Mouse (Mus musculus): ENCODE data around the gene Gba2. TPM values are rescaled to one million over a fixed set of nuclear protein-coding genes. Genes with fewer than 3 reads are reported as not detected.

The Gba2 gene
- polyA plus RNA-seq, 1 experiment from 2014 or later, result 16.5 TPM

DNA sequence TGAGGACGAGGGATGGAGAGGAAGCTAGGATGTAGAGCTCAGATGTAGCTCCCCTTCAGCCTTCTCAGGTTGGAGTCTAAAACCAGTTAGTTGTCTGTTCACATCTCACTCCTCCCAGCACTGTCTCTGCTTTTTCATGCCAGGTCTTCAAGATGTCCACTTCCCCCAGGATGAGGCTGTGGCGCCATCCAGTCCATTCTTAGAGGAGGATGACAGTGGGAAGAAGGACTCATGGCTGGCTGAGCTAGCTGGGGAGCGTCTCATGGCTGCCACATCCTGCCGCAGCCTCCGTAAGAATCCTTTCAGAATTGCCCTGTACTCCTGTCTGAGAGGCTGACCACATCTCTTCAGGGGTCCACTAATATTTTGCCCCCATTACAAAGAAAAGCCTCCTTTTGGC, 2.0 kb upstream of the Gba2 start:
- DNase-seq (no peak), ATAC-seq (ENCODE audit: low read depth) (no peak)
- 94% methylated on average over 5 of the region's 5 CpGs for WGBS (ENCODE audit: insufficient replicate concordance)
- no peak overlapping the region for H3K9ac ChIP-seq
- H3K27ac ChIP-seq, result peak overlapping the region; percentile 25; the same call in 1 of the 2 replicates
- H3K9me3 ChIP-seq (replicated peaks), result no peaks in the 10 kb centered on the region
- H3K4me1 ChIP-seq (replicated peaks), result peaks cover 47% of the 10 kb centered on the region
- no peak overlapping the region for H3K4me2 ChIP-seq
- no peaks in the 10 kb centered on the region for H3K27me3 ChIP-seq
- H3K36me3 ChIP-seq, result peaks cover 42% of the 10 kb centered on the region
- H3K4me3 ChIP-seq (replicated peaks), result 0 out of 2 replicates have a peak overlapping the region, but pooled peaks have one; percentile 76

DNA sequence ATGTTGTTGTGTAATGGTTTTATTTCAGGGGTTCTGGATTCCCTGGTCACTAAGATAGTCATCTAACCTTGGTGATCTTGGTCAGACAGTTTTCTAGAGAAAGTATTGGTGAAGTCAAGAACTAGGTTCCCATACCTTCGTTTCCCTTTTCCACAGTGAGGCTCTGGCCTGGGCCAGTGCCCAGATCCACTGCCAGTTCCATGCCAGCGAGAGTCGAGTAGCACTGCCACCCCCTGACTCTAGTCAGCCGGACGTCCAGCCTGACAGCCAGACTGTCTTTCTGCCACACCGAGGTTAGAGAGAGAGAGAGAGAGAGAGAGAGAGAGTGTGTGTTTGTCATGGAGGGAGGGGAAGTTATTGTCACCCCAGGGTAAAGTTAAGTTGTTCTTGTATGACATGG, 1.1 kb upstream of the Gba2 start:
- no peaks in the 10 kb centered on the region for H3K27me3 ChIP-seq
- no peaks in the 10 kb centered on the region for H3K9me3 ChIP-seq (replicated peaks)
- peaks cover 57% of the 10 kb centered on the region for H3K4me1 ChIP-seq (replicated peaks)
- H3K27ac ChIP-seq, result peak overlapping the region; percentile 88; the same call in 1 of the 2 replicates
- H3K4me2 ChIP-seq, result peak overlapping the region; percentile 91
- WGBS (ENCODE audit: insufficient replicate concordance), result 67% methylated on average over 6 of the region's 6 CpGs
- no peak for DNase-seq
- no peak for ATAC-seq (ENCODE audit: low read depth)
- peak overlapping the region; percentile 76 for H3K4me3 ChIP-seq (replicated peaks)
- peak overlapping the region; percentile 89 for H3K9ac ChIP-seq
- peaks cover 42% of the 10 kb centered on the region for H3K36me3 ChIP-seq

DNA sequence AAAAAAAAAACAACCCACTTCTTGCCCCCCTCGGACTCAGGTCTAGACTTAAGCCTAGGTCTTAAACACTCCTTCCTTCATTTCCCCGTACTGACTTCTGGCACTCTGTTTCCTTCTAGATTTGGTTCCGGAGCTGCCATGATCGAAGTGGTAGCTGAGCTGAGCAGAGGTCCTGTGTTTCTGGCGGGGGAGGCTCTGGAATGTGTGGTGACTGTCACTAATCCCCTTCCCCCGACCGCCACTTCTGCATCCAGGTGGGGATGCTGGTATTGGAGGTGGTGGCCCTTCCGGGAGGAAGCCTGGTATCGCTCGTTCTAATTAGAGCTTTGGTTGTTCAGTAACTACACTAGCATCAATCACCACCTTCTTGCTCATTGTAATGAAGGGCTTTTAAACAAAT, 583 bp upstream of the Gba2 start:
- Histone ChIP-seq H3K4me1 (replicated peaks) (peaks cover 61% of the 10 kb centered on the region), H3K4me3 (replicated peaks) (peak overlapping the region; percentile 76), H3K36me3 (peaks cover 41% of the 10 kb centered on the region), H3K9me3 (replicated peaks) (no peaks in the 10 kb centered on the region), H3K27me3 (no peaks in the 10 kb centered on the region), H3K27ac (peak overlapping the region; percentile 88), H3K4me2 (peak overlapping the region; percentile 91), H3K9ac (peak overlapping the region; percentile 89)
- ATAC-seq (ENCODE audit: low read depth), result no peak
- WGBS (ENCODE audit: insufficient replicate concordance), result 5% methylated on average over 10 of the region's 10 CpGs
- DNase-seq, result no peak

DNA sequence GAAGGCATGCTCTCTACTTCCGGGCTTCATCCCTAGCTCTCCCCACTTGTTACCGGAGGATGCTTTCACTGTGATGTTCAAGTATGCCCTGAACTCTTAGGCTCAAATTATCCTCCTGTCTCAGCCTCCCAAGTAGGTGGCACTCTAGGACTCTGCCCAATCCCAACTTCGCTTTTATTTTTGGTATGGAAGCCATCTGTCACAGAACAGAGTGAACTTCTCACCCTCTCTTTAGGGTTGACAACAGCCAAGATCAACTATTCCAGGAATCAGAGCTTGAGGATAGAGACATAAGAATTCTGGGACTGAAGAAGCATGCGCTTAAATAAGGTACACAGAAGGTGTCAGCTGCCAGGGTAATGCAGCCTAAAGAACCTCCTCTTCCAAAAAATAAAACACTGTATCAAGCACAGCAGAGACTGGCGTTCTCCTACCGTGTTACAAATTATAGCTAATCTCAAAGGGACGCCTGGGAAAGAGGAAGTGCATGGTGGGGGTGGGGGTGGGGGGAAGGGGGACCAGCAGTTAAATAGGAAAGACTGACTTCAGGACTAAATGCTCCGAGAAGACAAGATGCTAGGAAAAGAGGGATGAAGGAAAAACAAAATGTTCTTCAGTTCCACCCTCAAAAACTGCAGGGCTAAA, 1.3 kb downstream of the Gba2 start:
- 24% methylated on average over 8 of the region's 8 CpGs for WGBS (ENCODE audit: insufficient replicate concordance)
- no peaks in the 10 kb centered on the region for H3K9me3 ChIP-seq (replicated peaks)

DNA sequence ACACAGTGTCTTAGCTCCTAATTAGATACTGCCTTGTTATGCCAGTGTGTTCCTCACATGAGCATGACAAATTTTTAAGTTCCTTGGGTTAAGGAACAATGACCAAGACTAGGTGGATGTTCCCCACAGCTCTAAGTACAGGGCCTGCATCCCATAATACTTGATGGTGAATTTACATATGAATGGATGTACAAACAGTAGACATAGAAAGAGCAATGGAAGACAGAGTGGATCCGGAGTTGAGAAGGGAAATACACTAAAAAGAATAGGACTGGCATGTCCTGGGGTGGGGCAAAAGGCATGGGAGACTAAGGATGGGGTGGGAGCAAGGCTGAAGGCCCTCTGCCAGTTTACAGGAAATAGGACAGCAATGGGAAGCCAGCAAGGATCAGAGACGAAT, 3.3 kb downstream of the Gba2 start:
- H3K36me3 ChIP-seq, result peaks cover 42% of the 10 kb centered on the region
- peak overlapping the region; percentile 91 for H3K4me2 ChIP-seq
- H3K27me3 ChIP-seq, result no peaks in the 10 kb centered on the region
- peak overlapping the region; percentile 76 for H3K4me3 ChIP-seq (replicated peaks)
- peaks cover 56% of the 10 kb centered on the region for H3K4me1 ChIP-seq (replicated peaks)
- no peaks in the 10 kb centered on the region for H3K9me3 ChIP-seq (replicated peaks)
- ATAC-seq (ENCODE audit: low read depth) (no peak), DNase-seq (no peak)
- WGBS (ENCODE audit: insufficient replicate concordance), result 60% methylated on average over 2 of the region's 2 CpGs
- H3K27ac ChIP-seq, result no peak overlapping the region
- peak overlapping the region; percentile 52 for H3K9ac ChIP-seq

More for the DNA sequence above, 1.3 kb downstream of the Gba2 start:
- DNase-seq, result no peak
- H3K4me1 ChIP-seq (replicated peaks), result peaks cover 65% of the 10 kb centered on the region
- peak overlapping the region; percentile 91 for H3K4me2 ChIP-seq
- peak overlapping the region; percentile 88 for H3K27ac ChIP-seq
- no peaks in the 10 kb centered on the region for H3K27me3 ChIP-seq
- H3K4me3 ChIP-seq (replicated peaks), result peak overlapping the region; percentile 76
- H3K36me3 ChIP-seq, result peaks cover 44% of the 10 kb centered on the region
- peak overlapping the region; percentile 89 for H3K9ac ChIP-seq
- no peak for ATAC-seq (ENCODE audit: low read depth)

DNA sequence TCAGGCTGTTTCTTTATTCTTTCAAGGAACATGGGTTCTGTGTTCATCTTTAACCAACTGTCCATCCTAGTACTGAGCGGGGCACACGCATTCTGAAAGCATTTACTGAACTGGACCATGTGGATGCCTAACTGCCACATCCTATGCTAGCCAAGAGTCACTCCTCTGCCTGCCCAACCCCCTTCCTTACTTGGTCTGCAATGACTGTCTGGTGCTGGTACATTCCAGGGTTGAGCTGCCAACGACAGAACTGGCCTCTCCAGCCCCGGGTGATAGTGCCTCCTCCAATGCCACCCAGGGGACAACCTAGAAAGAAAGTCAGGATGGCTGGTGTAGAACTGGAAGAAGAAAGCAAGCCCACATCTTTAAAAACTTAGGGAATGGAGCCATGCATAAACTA, 5.1 kb downstream of the Gba2 start:
- Histone ChIP-seq H3K27me3 (no peaks in the 10 kb centered on the region), H3K9ac (no peak overlapping the region), H3K9me3 (replicated peaks) (no peaks in the 10 kb centered on the region), H3K27ac (no peak overlapping the region), H3K36me3 (peaks cover 58% of the 10 kb centered on the region), H3K4me1 (replicated peaks) (peaks cover 43% of the 10 kb centered on the region), H3K4me2 (no peak overlapping the region), H3K4me3 (replicated peaks) (no peak overlapping the region)
- ATAC-seq (ENCODE audit: low read depth) (no peak), DNase-seq (no peak)
- WGBS (ENCODE audit: insufficient replicate concordance), result 85% methylated on average over 4 of the region's 4 CpGs

DNA sequence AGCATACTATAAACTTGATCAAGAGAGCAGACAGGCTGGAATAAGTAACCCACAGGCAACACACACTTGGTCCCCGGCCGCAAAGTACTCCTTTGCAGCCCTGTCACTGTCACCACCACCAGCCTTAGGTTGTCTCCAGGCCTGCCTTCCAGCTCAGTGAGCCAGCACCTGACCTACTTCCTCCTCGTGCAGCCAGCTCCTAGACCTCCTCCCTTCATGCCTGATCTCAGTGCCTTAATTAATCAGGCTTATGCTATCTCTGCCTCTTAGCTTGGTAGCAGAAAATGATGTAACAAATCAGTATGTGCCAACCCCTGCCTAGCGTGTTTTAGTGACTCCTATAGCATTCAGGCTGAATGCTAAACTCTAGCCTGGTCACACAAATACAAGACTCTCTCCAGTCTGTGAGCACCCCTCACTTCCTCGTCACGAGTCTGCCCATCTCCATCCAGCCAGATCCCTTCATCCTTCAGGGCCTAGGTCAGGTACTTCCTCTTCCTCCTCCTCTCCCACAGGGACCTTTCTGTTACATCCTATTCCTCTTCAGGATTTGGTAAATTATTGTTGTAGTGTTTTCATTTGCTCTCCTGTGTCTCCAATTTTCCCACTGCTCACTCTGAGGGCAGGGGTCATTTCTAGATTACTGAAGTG, 7.2 kb downstream of the Gba2 start:
- Histone ChIP-seq H3K36me3 (peaks cover 79% of the 10 kb centered on the region), H3K27ac (peak overlapping the region; percentile 26; the same call in 1 of the 2 replicates), H3K27me3 (no peaks in the 10 kb centered on the region)

DNA sequence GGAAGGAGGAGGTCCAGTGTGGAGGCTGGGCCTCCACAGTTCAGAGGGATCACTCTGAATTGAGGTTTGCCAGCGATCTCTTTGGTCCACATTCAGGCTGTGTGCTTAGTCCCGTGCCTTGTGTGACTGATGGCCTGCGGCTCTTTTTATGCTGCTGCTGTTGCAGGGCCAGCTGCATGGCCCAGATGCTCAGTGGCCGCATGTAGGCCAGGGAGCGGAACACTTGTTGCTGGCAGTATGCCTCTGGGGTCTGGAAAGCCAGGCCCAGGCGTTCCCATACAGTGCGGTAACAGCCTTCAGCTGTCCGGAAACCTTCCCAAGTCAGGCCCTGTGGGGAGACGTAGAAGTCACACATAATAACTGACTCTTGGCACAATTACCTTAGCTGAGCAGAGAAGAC, 11.5 kb downstream of the Gba2 start:
- H3K4me1 ChIP-seq (replicated peaks), result peaks cover 17% of the 10 kb centered on the region
- no peaks in the 10 kb centered on the region for H3K27me3 ChIP-seq
- no peak overlapping the region for H3K27ac ChIP-seq
- H3K9me3 ChIP-seq (replicated peaks), result no peaks in the 10 kb centered on the region
- DNase-seq, result no peak
- H3K4me3 ChIP-seq (replicated peaks), result no peak overlapping the region
- ATAC-seq (ENCODE audit: low read depth), result no peak
- H3K4me2 ChIP-seq, result no peak overlapping the region
- H3K9ac ChIP-seq, result no peak overlapping the region
- peaks cover 77% of the 10 kb centered on the region for H3K36me3 ChIP-seq
- WGBS (ENCODE audit: insufficient replicate concordance), result 89% methylated on average over 9 of the region's 9 CpGs

More for the DNA sequence above, 7.2 kb downstream of the Gba2 start:
- WGBS (ENCODE audit: insufficient replicate concordance), result 65% methylated on average over 6 of the region's 6 CpGs
- ATAC-seq (ENCODE audit: low read depth) (no peak), DNase-seq (no peak)
- Histone ChIP-seq H3K4me1 (replicated peaks) (peaks cover 27% of the 10 kb centered on the region), H3K4me2 (no peak overlapping the region), H3K9me3 (replicated peaks) (no peaks in the 10 kb centered on the region), H3K4me3 (replicated peaks) (no peak overlapping the region), H3K9ac (no peak overlapping the region)

DNA sequence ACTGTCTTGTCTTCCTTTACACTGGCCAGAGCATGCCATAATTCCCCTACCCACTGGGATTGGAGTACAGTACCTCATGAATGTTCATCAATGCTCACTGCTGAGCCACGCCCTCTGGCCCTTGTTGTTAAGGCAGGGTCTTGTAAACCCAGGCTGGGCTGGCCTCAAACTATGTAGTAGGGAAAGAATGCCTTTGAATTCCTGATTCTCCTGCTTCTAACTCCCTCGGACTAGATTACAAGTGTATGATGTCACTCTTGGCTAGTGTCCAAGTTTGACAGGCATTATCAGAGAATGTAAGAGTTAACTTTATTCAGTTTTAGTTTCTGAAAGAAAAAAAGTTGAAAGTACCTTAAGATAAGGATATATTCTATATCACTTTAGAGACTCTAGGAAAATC, 14.4 kb downstream of the Gba2 start:
- Histone ChIP-seq H3K4me1 (replicated peaks) (peaks cover 36% of the 10 kb centered on the region), H3K4me2 (peak overlapping the region; percentile 89; the same call in 1 of the 2 replicates), H3K27me3 (no peaks in the 10 kb centered on the region), H3K27ac (no peak overlapping the region), H3K9me3 (replicated peaks) (no peaks in the 10 kb centered on the region), H3K36me3 (peaks cover 49% of the 10 kb centered on the region), H3K9ac (0 out of 2 replicates have a peak overlapping the region, but pooled peaks have one; percentile 89), H3K4me3 (replicated peaks) (0 out of 2 replicates have a peak overlapping the region, but pooled peaks have one; percentile 72)
- 63% methylated on average over 2 of the region's 2 CpGs for WGBS (ENCODE audit: insufficient replicate concordance)
- DNase-seq (no peak), ATAC-seq (ENCODE audit: low read depth) (no peak)

DNA sequence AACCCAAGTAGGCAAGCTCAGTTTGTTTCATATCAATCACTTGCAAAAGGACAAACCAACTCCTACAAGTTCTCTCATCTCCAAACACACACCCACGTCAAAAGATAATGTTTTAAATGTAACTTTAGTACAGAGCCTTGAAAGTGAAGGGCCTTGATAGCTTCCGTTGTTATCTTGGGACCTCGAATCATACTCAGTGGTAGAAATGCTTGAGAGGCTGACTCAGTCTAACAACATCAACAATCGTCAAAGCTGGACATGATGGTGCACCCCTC, 15.1 kb downstream of the Gba2 start:
- no peaks in the 10 kb centered on the region for H3K27me3 ChIP-seq
- peak overlapping the region; percentile 89 for H3K4me2 ChIP-seq
- peaks cover 43% of the 10 kb centered on the region for H3K4me1 ChIP-seq (replicated peaks)
- DNase-seq (no peak), ATAC-seq (ENCODE audit: low read depth) (no peak)
- peak overlapping the region; percentile 72 for H3K4me3 ChIP-seq (replicated peaks)
- H3K9me3 ChIP-seq (replicated peaks), result no peaks in the 10 kb centered on the region
- H3K9ac ChIP-seq, result peak overlapping the region; percentile 89
- peaks cover 43% of the 10 kb centered on the region for H3K36me3 ChIP-seq
- peak overlapping the region; percentile 99 for H3K27ac ChIP-seq
- WGBS (ENCODE audit: insufficient replicate concordance), result 25% methylated on average over 4 of the region's 4 CpGs

DNA sequence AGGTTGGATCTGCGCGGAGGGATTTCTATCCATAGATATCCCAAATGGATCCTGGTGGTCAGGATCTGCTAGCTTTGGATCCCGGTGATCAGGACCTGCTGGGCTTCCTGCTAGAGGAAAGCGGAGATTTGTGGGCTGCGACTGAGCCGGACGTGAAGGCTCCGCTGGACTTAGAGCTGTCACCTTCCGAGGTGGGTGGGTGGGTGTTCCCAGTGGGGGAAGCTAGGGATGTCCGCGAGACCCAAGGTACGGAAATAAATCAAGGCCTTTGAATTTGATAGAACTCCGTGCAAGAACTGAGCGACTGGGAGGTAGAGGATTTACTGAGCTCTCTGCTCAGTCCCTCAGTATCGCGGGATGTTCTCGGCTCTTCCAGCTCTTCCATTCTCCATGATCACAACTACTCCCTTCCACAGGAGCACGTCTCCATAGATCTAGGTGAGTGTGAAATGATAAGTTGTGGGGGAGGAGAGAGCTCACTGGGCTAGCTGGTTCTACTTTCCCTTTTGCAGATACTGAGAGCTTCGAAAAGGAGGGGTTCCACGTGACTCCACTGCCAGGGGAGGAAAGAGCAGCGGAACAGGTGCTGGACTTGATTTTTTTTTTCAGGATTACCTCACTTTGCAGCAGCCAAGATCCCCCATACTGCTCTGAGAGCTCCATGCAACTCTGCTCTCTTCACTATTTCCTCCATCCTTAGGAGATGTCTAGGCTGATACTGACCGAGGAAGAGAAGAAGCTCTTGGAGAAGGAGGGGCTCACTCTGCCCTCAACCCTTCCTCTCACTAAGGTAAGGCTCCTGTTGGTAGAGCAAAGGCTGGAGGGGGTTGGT, 15.7 kb downstream of the Gba2 start:
- WGBS (ENCODE audit: insufficient replicate concordance), result 2% methylated on average over 22 of the region's 22 CpGs
- Histone ChIP-seq H3K4me1 (replicated peaks) (peaks cover 49% of the 10 kb centered on the region), H3K4me3 (replicated peaks) (peak overlapping the region; percentile 72), H3K9ac (peak overlapping the region; percentile 89), H3K36me3 (peaks cover 37% of the 10 kb centered on the region), H3K27ac (peak overlapping the region; percentile 99), H3K27me3 (no peaks in the 10 kb centered on the region), H3K4me2 (peak overlapping the region; percentile 89), H3K9me3 (replicated peaks) (no peaks in the 10 kb centered on the region)
- ATAC-seq (ENCODE audit: low read depth) (no peak), DNase-seq (no peak)
